Mouse (Mus musculus): ENCODE measurements at regions not wholly inside any gene's neighbourhood (a gene's known extent, or its start where the extent isn't known, plus 50 kb on each side); places are given as distances from the start of the nearest gene placed in this dataset.

- no peak overlapping the region for H3K4me3 ChIP-seq (ENCODE audit: insufficient read depth, low read length)
- TF ChIP-seq CTCF (IDR thresholded peaks at IDR 0.05; ENCODE audit: low read depth, low read length) (no peak), POLR2A (IDR thresholded peaks at IDR 0.05; ENCODE audit: borderline replicate concordance, low read depth, low read length) (no peak)
- peaks cover 4% of the 10 kb centered on the region; the same call in 1 of the 2 replicates for H3K4me1 ChIP-seq (ENCODE audit: control insufficient read depth, insufficient read depth, low read length)
- H3K27ac ChIP-seq (ENCODE audit: insufficient read depth, low read depth, low read length), result no peak overlapping the region
Measured at GRCm38 (mm10) chr17:45836253-45836652, 102.6 kb upstream of the 1600014C23Rik start.

DNA sequence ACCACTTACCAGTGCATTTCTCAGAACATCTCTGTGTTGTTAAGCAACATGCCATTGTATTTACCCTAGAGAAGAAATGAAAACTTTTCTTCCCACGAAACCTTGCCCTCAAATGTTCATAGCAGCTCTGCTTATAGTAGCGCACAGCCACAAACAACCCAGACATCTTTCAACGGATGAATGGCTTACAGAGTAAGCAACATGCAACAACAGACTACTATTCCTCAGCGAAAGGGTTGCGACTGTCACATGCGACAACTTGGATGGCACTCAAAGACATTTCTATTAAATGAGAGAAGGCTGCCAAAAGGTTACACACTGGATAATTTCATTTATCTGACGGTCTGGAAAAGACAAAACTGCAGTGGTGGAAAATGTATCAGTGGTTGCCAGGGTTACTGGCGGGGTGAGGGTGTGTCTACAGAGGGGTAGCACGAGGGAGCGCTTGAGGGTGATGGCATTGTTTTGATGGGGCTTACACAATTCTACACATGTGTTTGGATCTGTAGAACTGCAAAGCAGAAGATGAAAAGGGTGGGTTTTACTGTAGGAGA is 101.0 kb upstream of the 1600014C23Rik start:
- H3K4me3 ChIP-seq (ENCODE audit: insufficient read depth, low read length), result no peak overlapping the region
- peaks cover 4% of the 10 kb centered on the region; the same call in 1 of the 2 replicates for H3K4me1 ChIP-seq (ENCODE audit: control insufficient read depth, insufficient read depth, low read length)
- H3K27ac ChIP-seq (ENCODE audit: insufficient read depth, low read depth, low read length), result no peak overlapping the region
- TF ChIP-seq POLR2A (IDR thresholded peaks at IDR 0.05; ENCODE audit: borderline replicate concordance, low read depth, low read length) (no peak), CTCF (IDR thresholded peaks at IDR 0.05; ENCODE audit: low read depth, low read length) (no peak)

GRCm38 (mm10) chr17:45830324-45830723 is 96.7 kb upstream of the 1600014C23Rik start:
- no peak overlapping the region for H3K4me3 ChIP-seq (ENCODE audit: insufficient read depth, low read length)
- TF ChIP-seq POLR2A (IDR thresholded peaks at IDR 0.05; ENCODE audit: borderline replicate concordance, low read depth, low read length) (no peak), CTCF (IDR thresholded peaks at IDR 0.05; ENCODE audit: low read depth, low read length) (peak; percentile 17; the same call in 1 of the 2 replicates)
- no peaks in the 10 kb centered on the region for H3K4me1 ChIP-seq (ENCODE audit: control insufficient read depth, insufficient read depth, low read length)
- H3K27ac ChIP-seq (ENCODE audit: insufficient read depth, low read depth, low read length), result no peak overlapping the region

- Histone ChIP-seq H3K27ac (ENCODE audit: insufficient read depth, low read depth, low read length) (no peak overlapping the region), H3K4me3 (ENCODE audit: insufficient read depth, low read length) (no peak overlapping the region), H3K4me1 (ENCODE audit: control insufficient read depth, insufficient read depth, low read length) (no peaks in the 10 kb centered on the region)
- TF ChIP-seq POLR2A (IDR thresholded peaks at IDR 0.05; ENCODE audit: borderline replicate concordance, low read depth, low read length) (no peak), CTCF (IDR thresholded peaks at IDR 0.05; ENCODE audit: low read depth, low read length) (no peak)
Measured at GRCm38 (mm10) chr17:45829571-45829970, 95.9 kb upstream of the 1600014C23Rik start.

DNA sequence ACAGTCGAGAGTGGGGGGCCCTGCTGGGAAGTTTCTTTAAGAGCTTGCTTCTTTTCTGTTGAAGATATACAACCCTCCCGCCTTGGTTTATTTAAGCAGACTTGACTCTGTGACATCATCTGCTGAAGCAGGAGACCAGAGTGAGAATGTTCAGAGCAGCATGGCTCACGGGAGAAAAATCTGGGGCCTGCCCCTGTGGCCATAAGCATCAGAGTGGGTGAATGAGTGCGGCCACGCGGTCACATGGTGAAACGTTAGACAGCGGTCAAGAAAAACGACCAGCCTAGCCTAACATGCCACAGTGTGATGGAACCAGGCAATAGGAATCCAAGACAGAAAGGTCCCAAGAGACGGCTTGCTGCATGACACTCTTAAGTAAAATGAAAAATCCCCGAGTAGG is 95.2 kb upstream of the 1600014C23Rik start:
- H3K4me3 ChIP-seq (ENCODE audit: insufficient read depth, low read length), result no peak overlapping the region
- no peak for TF ChIP-seq POLR2A (IDR thresholded peaks at IDR 0.05; ENCODE audit: borderline replicate concordance, low read depth, low read length)
- no peak for TF ChIP-seq CTCF (IDR thresholded peaks at IDR 0.05; ENCODE audit: low read depth, low read length)
- no peak overlapping the region for H3K27ac ChIP-seq (ENCODE audit: insufficient read depth, low read depth, low read length)
- H3K4me1 ChIP-seq (ENCODE audit: control insufficient read depth, insufficient read depth, low read length), result no peaks in the 10 kb centered on the region

GRCm38 (mm10) chr17:45828284-45828824 is 94.7 kb upstream of the 1600014C23Rik start:
- TF ChIP-seq POLR2A (IDR thresholded peaks at IDR 0.05; ENCODE audit: borderline replicate concordance, low read depth, low read length) (no peak), CTCF (IDR thresholded peaks at IDR 0.05; ENCODE audit: low read depth, low read length) (no peak)
- Histone ChIP-seq H3K27ac (ENCODE audit: insufficient read depth, low read depth, low read length) (no peak overlapping the region), H3K4me3 (ENCODE audit: insufficient read depth, low read length) (no peak overlapping the region), H3K4me1 (ENCODE audit: control insufficient read depth, insufficient read depth, low read length) (no peaks in the 10 kb centered on the region)

DNA sequence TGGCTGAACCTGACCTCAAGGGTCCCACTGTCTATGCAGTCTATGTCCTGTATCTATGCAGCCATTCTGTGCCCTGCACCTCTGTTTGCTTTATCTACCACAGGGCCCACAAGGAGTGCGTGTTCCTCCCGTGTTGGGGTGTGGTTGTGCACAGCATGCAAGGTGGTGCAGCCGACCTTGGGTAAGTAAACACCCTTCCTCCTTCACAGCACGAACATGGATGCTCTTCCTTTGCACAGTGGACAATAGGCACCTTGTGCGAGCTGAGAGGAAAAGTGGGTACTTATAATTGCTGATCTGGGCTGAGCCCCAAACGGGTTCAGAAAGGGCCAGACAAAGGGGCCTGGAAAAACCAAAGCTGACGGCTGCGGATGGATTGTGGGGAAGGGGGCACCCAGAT is 91.3 kb upstream of the 1600014C23Rik start:
- TF ChIP-seq POLR2A (IDR thresholded peaks at IDR 0.05; ENCODE audit: borderline replicate concordance, low read depth, low read length) (no peak), CTCF (IDR thresholded peaks at IDR 0.05; ENCODE audit: low read depth, low read length) (no peak)
- no peak overlapping the region for H3K27ac ChIP-seq (ENCODE audit: insufficient read depth, low read depth, low read length)

DNA sequence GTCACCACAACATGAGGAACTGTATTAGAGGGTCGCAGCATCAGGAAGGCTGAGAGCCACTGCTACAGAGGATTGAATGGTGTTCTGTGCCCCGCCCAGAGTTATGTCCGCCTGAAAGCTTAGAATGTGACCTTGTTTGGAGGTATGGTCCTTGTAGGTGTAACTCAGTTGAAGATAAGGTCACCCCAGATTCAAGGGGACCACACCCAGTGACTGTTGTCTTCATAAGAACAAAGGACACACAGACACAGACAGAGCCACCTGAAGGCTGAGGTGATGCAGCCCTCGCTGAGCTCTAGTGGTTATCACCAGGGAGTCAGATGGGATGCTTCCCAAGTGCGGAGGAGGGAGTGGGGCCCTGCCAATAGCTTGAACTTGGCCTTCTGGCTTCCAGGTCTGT is 89.9 kb upstream of the 1600014C23Rik start:
- TF ChIP-seq CTCF (IDR thresholded peaks at IDR 0.05; ENCODE audit: low read depth, low read length), result no peak
- no peak for TF ChIP-seq POLR2A (IDR thresholded peaks at IDR 0.05; ENCODE audit: borderline replicate concordance, low read depth, low read length)
- no peak overlapping the region for H3K27ac ChIP-seq (ENCODE audit: insufficient read depth, low read depth, low read length)
- H3K4me3 ChIP-seq (ENCODE audit: insufficient read depth, low read length), result no peak overlapping the region
- no peaks in the 10 kb centered on the region for H3K4me1 ChIP-seq (ENCODE audit: control insufficient read depth, insufficient read depth, low read length)

More for the DNA sequence above, 91.3 kb upstream of the 1600014C23Rik start:
- Histone ChIP-seq H3K4me3 (ENCODE audit: insufficient read depth, low read length) (no peak overlapping the region), H3K4me1 (ENCODE audit: control insufficient read depth, insufficient read depth, low read length) (no peaks in the 10 kb centered on the region)

DNA sequence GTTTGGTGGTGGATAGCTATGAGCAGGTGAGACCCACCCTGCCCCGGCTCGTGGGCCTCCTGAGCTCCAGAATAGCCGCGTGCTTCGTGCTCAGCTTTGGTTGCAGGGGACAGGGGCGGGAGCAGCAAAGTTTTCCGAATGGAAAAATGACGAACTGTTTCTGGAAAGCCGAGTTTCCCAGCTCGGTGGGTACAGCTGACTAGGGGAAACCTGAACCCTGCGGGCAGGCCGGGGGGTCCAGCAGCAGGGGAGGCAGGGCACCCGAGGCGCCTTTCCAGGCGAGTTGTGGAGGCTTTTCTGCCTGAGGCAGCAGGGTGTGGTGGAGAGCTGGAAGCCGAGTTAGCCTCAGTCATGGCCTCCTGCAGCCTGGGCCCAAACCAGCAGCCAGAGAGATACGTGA is 88.8 kb upstream of the 1600014C23Rik start:
- TF ChIP-seq POLR2A (IDR thresholded peaks at IDR 0.05; ENCODE audit: borderline replicate concordance, low read depth, low read length) (no peak), CTCF (IDR thresholded peaks at IDR 0.05; ENCODE audit: low read depth, low read length) (no peak)
- H3K4me1 ChIP-seq (ENCODE audit: control insufficient read depth, insufficient read depth, low read length), result no peaks in the 10 kb centered on the region
- no peak overlapping the region for H3K4me3 ChIP-seq (ENCODE audit: insufficient read depth, low read length)
- no peak overlapping the region for H3K27ac ChIP-seq (ENCODE audit: insufficient read depth, low read depth, low read length)

DNA sequence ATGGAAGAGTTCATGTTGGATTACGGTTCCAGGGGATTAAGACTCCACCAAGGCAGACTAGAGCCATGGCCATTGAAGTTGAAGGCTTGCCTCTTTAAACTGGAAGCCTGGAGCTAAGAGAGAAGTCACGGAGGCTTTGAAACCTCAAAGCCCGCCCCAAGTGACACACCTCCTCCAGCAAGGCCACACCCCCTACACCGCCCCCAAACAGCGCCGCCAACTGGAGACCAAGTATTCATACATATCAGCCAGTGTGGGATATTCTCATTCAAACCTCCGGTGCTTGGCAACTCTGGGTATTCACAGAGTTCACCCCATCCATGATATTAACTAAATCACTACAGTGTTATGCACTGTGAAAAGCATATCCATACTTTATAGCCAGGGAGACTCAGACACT is 87.7 kb upstream of the 1600014C23Rik start:
- Histone ChIP-seq H3K27ac (ENCODE audit: insufficient read depth, low read depth, low read length) (no peak overlapping the region), H3K4me1 (ENCODE audit: control insufficient read depth, insufficient read depth, low read length) (no peaks in the 10 kb centered on the region), H3K4me3 (ENCODE audit: insufficient read depth, low read length) (no peak overlapping the region)
- TF ChIP-seq CTCF (IDR thresholded peaks at IDR 0.05; ENCODE audit: low read depth, low read length) (no peak), POLR2A (IDR thresholded peaks at IDR 0.05; ENCODE audit: borderline replicate concordance, low read depth, low read length) (no peak)
